26 mouse cellular contexts compared by ENCODE assay signal in the genomic region with DNA sequence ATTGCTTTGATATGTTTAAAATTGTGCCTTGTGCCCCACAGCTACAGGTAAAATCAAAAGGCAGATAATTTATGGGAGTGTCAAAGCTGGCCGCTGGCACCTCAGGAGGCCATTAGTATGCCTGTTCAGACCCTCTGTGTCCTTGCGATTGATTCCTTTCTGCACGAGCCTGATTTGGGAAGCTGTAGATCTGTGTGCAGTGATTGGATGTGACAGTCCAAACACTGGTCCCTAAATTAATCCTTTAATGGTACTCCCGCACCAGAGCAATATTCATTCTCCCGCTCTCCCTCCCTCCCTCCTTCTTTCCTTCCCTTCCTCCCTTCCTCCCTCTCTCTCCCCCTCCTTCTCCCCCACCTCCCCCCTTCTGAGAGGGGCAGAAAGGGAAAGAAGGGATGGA. TPM values are rescaled to one million over a fixed set of nuclear protein-coding genes. Genes with fewer than 3 reads are reported as not detected.
DNase-seq lines count a peak whose midpoint lies in the region; ATAC-seq and TF ChIP-seq lines count a peak whose summit lies in the region.
"Had no signal": no experiment of that assay in that cellular context is flagged by ENCODE, and none has a peak within 500 bp of the region (broad histone marks: within the 10 kb centered on the region; RNA-seq: fewer than 3 reads in every experiment).

No protein-coding gene starts in this region.

- H3K9ac ChIP-seq in forebrain, embryonic 14.5 days (ENCODE audit: low read length): no peak overlapping the region; the same call in 1 of the 2 replicates
- H3K9ac ChIP-seq in forebrain, embryonic 13.5 days: no peak overlapping the region
- no peak overlapping the region for H3K9ac ChIP-seq in intestine, embryonic 15.5 days
- no peak overlapping the region for H3K9ac ChIP-seq in intestine, postnatal 0 days (ENCODE audit: low read depth, low read length)
- H3K9ac ChIP-seq in midbrain, embryonic 12.5 days (replicated peaks): no peak overlapping the region
- H3K9ac ChIP-seq: kidney, embryonic 15.5 days; liver, postnatal 0 days; neural tube, embryonic 15.5 days had no signal

- no peaks in the 10 kb centered on the region for H3K9me3 ChIP-seq in forebrain, embryonic 14.5 days (replicated peaks; ENCODE audit: control insufficient read depth, low read length)
- H3K9me3 ChIP-seq in forebrain, embryonic 13.5 days (replicated peaks): no peaks in the 10 kb centered on the region
- no peaks in the 10 kb centered on the region for H3K9me3 ChIP-seq in intestine, embryonic 15.5 days
- no peaks in the 10 kb centered on the region for H3K9me3 ChIP-seq in intestine, postnatal 0 days (ENCODE audit: control insufficient read depth)
- no peaks in the 10 kb centered on the region for H3K9me3 ChIP-seq in midbrain, embryonic 12.5 days
- H3K9me3 ChIP-seq: embryonic facial prominence, embryonic 13.5 days; G1E; heart, embryonic 10.5 days; kidney, embryonic 15.5 days; neural tube, embryonic 15.5 days had no signal

- H3K4me2 ChIP-seq in forebrain, embryonic 14.5 days (ENCODE audit: low read length): no peak overlapping the region
- no peak overlapping the region for H3K4me2 ChIP-seq in forebrain, embryonic 13.5 days
- H3K4me2 ChIP-seq in intestine, embryonic 15.5 days (replicated peaks): no peak overlapping the region
- H3K4me2 ChIP-seq in intestine, postnatal 0 days (replicated peaks; ENCODE audit: low read depth): no peak overlapping the region
- no peak overlapping the region for H3K4me2 ChIP-seq in midbrain, embryonic 12.5 days (replicated peaks)
- H3K4me2 ChIP-seq: embryonic facial prominence, embryonic 13.5 days; kidney, embryonic 15.5 days; liver, embryonic 11.5 days; neural tube, embryonic 15.5 days had no signal

- ATAC-seq in forebrain, embryonic 14.5 days: no peak
- no peak for ATAC-seq in forebrain, embryonic 13.5 days
- ATAC-seq in intestine, embryonic 15.5 days: no peak
- ATAC-seq in intestine, postnatal 0 days: no peak
- peak; percentile 65; the same call in 1 of the 2 replicates for ATAC-seq in midbrain, embryonic 12.5 days (ENCODE audit: low FRiP score, low read depth)
- ATAC-seq: liver, postnatal 0 days; lung, postnatal 0 days; Patski had no signal

- 13% methylated on average over 5 of the region's 5 CpGs for WGBS in forebrain, embryonic 14.5 days
- WGBS in forebrain, embryonic 13.5 days: 18% methylated on average over 5 of the region's 5 CpGs
- WGBS in intestine, embryonic 15.5 days: 37% methylated on average over 5 of the region's 5 CpGs
- WGBS in intestine, postnatal 0 days: 51% methylated on average over 5 of the region's 5 CpGs
- 17% methylated on average over 5 of the region's 5 CpGs for WGBS in midbrain, embryonic 12.5 days

- H3K27ac ChIP-seq in forebrain, embryonic 14.5 days (ENCODE audit: low read depth, low read length): no peak overlapping the region
- H3K27ac ChIP-seq in forebrain, embryonic 13.5 days: no peak overlapping the region; the same call in 1 of the 2 replicates
- H3K27ac ChIP-seq in intestine, embryonic 15.5 days: 0 out of 2 replicates have a peak overlapping the region, but pooled peaks have one; percentile 33
- no peak overlapping the region for H3K27ac ChIP-seq in intestine, postnatal 0 days (ENCODE audit: low read depth, low read length)
- peak overlapping the region; percentile 46; the same call in 1 of the 2 replicates for H3K27ac ChIP-seq in midbrain, embryonic 12.5 days (replicated peaks)
- H3K27ac ChIP-seq: embryonic facial prominence, embryonic 13.5 days; heart, embryonic 10.5 days; kidney, embryonic 15.5 days; macrophage; neural tube, embryonic 15.5 days; stomach, postnatal 0 days had no signal

- peaks cover 7% of the 10 kb centered on the region for H3K4me1 ChIP-seq in forebrain, embryonic 14.5 days (ENCODE audit: control insufficient read depth, insufficient read depth, low read length)
- H3K4me1 ChIP-seq in forebrain, embryonic 13.5 days: peaks cover 29% of the 10 kb centered on the region
- H3K4me1 ChIP-seq in intestine, embryonic 15.5 days (replicated peaks): peaks cover 15% of the 10 kb centered on the region
- no peaks in the 10 kb centered on the region for H3K4me1 ChIP-seq in intestine, postnatal 0 days (replicated peaks; ENCODE audit: control insufficient read depth, insufficient read depth, low read length)
- peaks cover 24% of the 10 kb centered on the region for H3K4me1 ChIP-seq in midbrain, embryonic 12.5 days

- H3K36me3 ChIP-seq in forebrain, embryonic 14.5 days (ENCODE audit: control insufficient read depth, insufficient read depth, low read length): no peaks in the 10 kb centered on the region
- H3K36me3 ChIP-seq in forebrain, embryonic 13.5 days (ENCODE audit: poor library complexity, severe bottlenecking): peaks cover 9% of the 10 kb centered on the region
- no peaks in the 10 kb centered on the region for H3K36me3 ChIP-seq in intestine, embryonic 15.5 days
- H3K36me3 ChIP-seq in intestine, postnatal 0 days (ENCODE audit: control insufficient read depth, insufficient read depth): no peaks in the 10 kb centered on the region
- H3K36me3 ChIP-seq in midbrain, embryonic 12.5 days: no peaks in the 10 kb centered on the region

- no peaks in the 10 kb centered on the region for H3K27me3 ChIP-seq in forebrain, embryonic 14.5 days (replicated peaks; ENCODE audit: control insufficient read depth, insufficient read depth, low read length)
- no peaks in the 10 kb centered on the region for H3K27me3 ChIP-seq in forebrain, embryonic 13.5 days
- H3K27me3 ChIP-seq in intestine, embryonic 15.5 days (replicated peaks): no peaks in the 10 kb centered on the region
- H3K27me3 ChIP-seq in intestine, postnatal 0 days (replicated peaks; ENCODE audit: control insufficient read depth, insufficient read depth, low read length): no peaks in the 10 kb centered on the region
- H3K27me3 ChIP-seq in midbrain, embryonic 12.5 days: no peaks in the 10 kb centered on the region
- H3K27me3 ChIP-seq: embryonic facial prominence, embryonic 13.5 days; neural tube, embryonic 15.5 days; Patski had no signal

- no peak overlapping the region for H3K4me3 ChIP-seq in forebrain, embryonic 14.5 days (ENCODE audit: low read depth, low read length)
- no peak overlapping the region for H3K4me3 ChIP-seq in forebrain, embryonic 13.5 days
- H3K4me3 ChIP-seq in intestine, embryonic 15.5 days (replicated peaks): no peak overlapping the region
- no peak overlapping the region for H3K4me3 ChIP-seq in intestine, postnatal 0 days (ENCODE audit: low read depth, low read length)
- H3K4me3 ChIP-seq in midbrain, embryonic 12.5 days: no peak overlapping the region
- H3K4me3 ChIP-seq: embryonic facial prominence, embryonic 13.5 days; gastrocnemius, adult 2 months; heart, embryonic 10.5 days; kidney, embryonic 15.5 days; neural tube, embryonic 15.5 days had no signal

- no peak for TF ChIP-seq CTCF in intestine, postnatal 0 days (IDR thresholded peaks at IDR 0.05; ENCODE audit: low read depth)

- peak; percentile 2 for DNase-seq in forebrain, embryonic 14.5 days (ENCODE audit: low spot score)
- peak; percentile 37 for DNase-seq in retina, embryonic 14.5 days (ENCODE audit: low spot score)
- DNase-seq in heart, adult 18-20 months: no peak
- DNase-seq in layer of hippocampus, postnatal 10 days (ENCODE audit: low spot score in 2 of 2): no peak
- DNase-seq: adrenal gland, adult 2 months; cerebellum, adult 18-20 months; cerebellum, postnatal 14 days; gastrocnemius, adult 2 months; kidney, adult 11 months; kidney, postnatal 36 days; liver, postnatal 0 days; thymus, adult 2 months had no signal

RNA-seq across cellular contexts. Expression of a gene that starts 6.2 kb away (rescaled TPM):
- polyA plus RNA-seq in forebrain, embryonic 14.5 days (2014; fragmentation: Nextera tagmentation; extraction: Ambion mirVana): 225 and 247 TPM in 2 replicates
- 186 and 188 TPM in 2 replicates for polyA plus RNA-seq in forebrain, embryonic 13.5 days (2015; fragmentation: Nextera tagmentation; extraction: Ambion mirVana)
- polyA plus RNA-seq in intestine, embryonic 15.5 days (2015; fragmentation: Nextera tagmentation; extraction: Ambion mirVana): 95.5 and 102 TPM in 2 replicates
- 46.3 and 54.7 TPM in 2 replicates for polyA plus RNA-seq in intestine, postnatal 0 days (2015; fragmentation: Nextera tagmentation; extraction: Ambion mirVana)
- 148 and 165 TPM in 2 replicates for polyA plus RNA-seq in midbrain, embryonic 12.5 days (2016; fragmentation: Nextera tagmentation; extraction: Ambion mirVana)
- total RNA-seq in heart, adult 18-20 months (2021): 10 to 100 TPM; 76.4 to 90.5 TPM
- total RNA-seq in layer of hippocampus, postnatal 10 days (2021): 100 to 1,000 TPM; 217 to 237 TPM

RNA-seq across cellular contexts. Expression of a gene that starts 59.5 kb away (rescaled TPM):
- 84.3 and 96.1 TPM in 2 replicates for polyA plus RNA-seq in forebrain, embryonic 14.5 days (2014; fragmentation: Nextera tagmentation; extraction: Ambion mirVana)
- polyA plus RNA-seq in forebrain, embryonic 13.5 days (2015; fragmentation: Nextera tagmentation; extraction: Ambion mirVana): 115 and 120 TPM in 2 replicates
- polyA plus RNA-seq in intestine, embryonic 15.5 days (2015; fragmentation: Nextera tagmentation; extraction: Ambion mirVana): 60.0 and 63.9 TPM in 2 replicates
- 35.6 and 35.9 TPM in 2 replicates for polyA plus RNA-seq in intestine, postnatal 0 days (2015; fragmentation: Nextera tagmentation; extraction: Ambion mirVana)
- polyA plus RNA-seq in midbrain, embryonic 12.5 days (2016; fragmentation: Nextera tagmentation; extraction: Ambion mirVana): 108 and 118 TPM in 2 replicates
- total RNA-seq in heart, adult 18-20 months (2021): 10 to 100 TPM; 32.6 to 36.1 TPM
- total RNA-seq in layer of hippocampus, postnatal 10 days (2021): 100 to 1,000 TPM; 129 to 148 TPM

Comparison
In these comparisons a context has a peak if more than half of its experiments do, and no peak if none do; other contexts are left out.
1. H3K27ac ChIP-seq: peak in intestine, embryonic 15.5 days (single experiment) and midbrain, embryonic 12.5 days (single experiment); none in forebrain, embryonic 14.5 days (single experiment), forebrain, embryonic 13.5 days (single experiment) and intestine, postnatal 0 days (single experiment).
2. DNase-seq: peak in forebrain, embryonic 14.5 days (single experiment) and retina, embryonic 14.5 days (single experiment); none in heart, adult 18-20 months (0 of 2) and layer of hippocampus, postnatal 10 days (0 of 2).